Mouse (Mus musculus): ENCODE data around the gene Chad. TPM values are rescaled to one million over a fixed set of nuclear protein-coding genes. Genes with fewer than 3 reads are reported as not detected.

Gene Chad
- polyA plus RNA-seq, 1 experiment: 0.11 TPM

DNA sequence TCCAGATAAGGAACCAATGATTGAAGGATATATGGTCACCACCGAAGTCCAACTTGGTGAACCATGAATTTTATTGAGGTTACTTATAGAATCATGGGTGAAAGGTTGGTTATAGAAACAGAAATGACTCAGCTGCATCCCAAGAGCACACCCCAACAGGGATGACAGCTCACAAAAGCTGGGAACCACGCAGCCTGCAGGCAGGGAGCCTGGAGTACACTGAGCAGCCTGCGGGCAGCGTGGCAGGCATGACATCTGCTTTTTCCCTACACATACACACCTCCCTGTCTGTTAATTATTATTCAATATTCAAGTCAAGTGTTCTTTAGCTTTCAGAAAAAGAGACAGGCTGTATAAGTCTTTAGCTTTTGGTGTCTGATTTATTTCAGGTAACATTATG, 49.8 kb downstream of the Chad start:
- DNase-seq (ENCODE audit: low read depth in 1 of 2, low spot score in 2 of 2): no peak
- H3K4me1 ChIP-seq (ENCODE audit: control insufficient read depth, insufficient read depth, insufficient read length): peaks cover 4% of the 10 kb centered on the region; the same call in 1 of the 2 replicates
- H3K4me3 ChIP-seq (ENCODE audit: extremely low read depth, insufficient read depth, insufficient read length): no peak overlapping the region
- no peak for TF ChIP-seq POLR2A (IDR thresholded peaks at IDR 0.05; ENCODE audit: low read depth, low read length)
- no peak for TF ChIP-seq CTCF (IDR thresholded peaks at IDR 0.05; ENCODE audit: extremely low read depth, insufficient read depth, insufficient read length, insufficient replicate concordance)
- no peaks in the 10 kb centered on the region for H3K36me3 ChIP-seq (ENCODE audit: control insufficient read depth, insufficient read depth, low read length)
- H3K27me3 ChIP-seq (ENCODE audit: control insufficient read depth, insufficient read depth, low read length): no peaks in the 10 kb centered on the region
- WGBS: 94% methylated on average over 4 of the region's 4 CpGs
- no peak overlapping the region for H3K27ac ChIP-seq (ENCODE audit: insufficient read depth, low read length)

DNA sequence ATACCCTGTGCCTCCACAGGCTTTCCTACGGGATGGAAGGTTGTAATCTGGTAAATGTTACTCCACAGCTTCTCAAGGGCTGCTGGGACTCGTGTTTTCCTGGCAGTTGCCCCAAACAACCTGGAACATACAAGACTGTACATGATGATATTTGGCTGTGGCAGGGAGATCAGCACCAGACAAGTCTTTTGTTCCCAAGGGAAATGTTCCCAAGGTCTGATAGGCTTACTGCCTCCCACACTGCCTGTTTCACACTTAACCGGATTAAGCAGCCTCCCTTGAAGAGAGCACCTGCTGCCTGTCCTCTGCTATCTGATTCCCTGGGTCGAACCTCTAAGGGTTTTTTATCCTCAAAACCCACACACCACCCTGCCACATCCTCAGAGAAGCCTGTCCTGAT, 50.6 kb downstream of the Chad start:
- 63% methylated on average over 4 of the region's 4 CpGs for WGBS
- H3K27me3 ChIP-seq (ENCODE audit: control insufficient read depth, insufficient read depth, low read length): no peaks in the 10 kb centered on the region
- TF ChIP-seq POLR2A (IDR thresholded peaks at IDR 0.05; ENCODE audit: low read depth, low read length): no peak
- no peak for TF ChIP-seq CTCF (IDR thresholded peaks at IDR 0.05; ENCODE audit: extremely low read depth, insufficient read depth, insufficient read length, insufficient replicate concordance)
- H3K4me3 ChIP-seq (ENCODE audit: extremely low read depth, insufficient read depth, insufficient read length): no peak overlapping the region
- no peak for DNase-seq (ENCODE audit: low read depth in 1 of 2, low spot score in 2 of 2)
- H3K27ac ChIP-seq (ENCODE audit: insufficient read depth, low read length): no peak overlapping the region
- no peaks in the 10 kb centered on the region for H3K36me3 ChIP-seq (ENCODE audit: control insufficient read depth, insufficient read depth, low read length)
- peaks cover 4% of the 10 kb centered on the region; the same call in 1 of the 2 replicates for H3K4me1 ChIP-seq (ENCODE audit: control insufficient read depth, insufficient read depth, insufficient read length)

DNA sequence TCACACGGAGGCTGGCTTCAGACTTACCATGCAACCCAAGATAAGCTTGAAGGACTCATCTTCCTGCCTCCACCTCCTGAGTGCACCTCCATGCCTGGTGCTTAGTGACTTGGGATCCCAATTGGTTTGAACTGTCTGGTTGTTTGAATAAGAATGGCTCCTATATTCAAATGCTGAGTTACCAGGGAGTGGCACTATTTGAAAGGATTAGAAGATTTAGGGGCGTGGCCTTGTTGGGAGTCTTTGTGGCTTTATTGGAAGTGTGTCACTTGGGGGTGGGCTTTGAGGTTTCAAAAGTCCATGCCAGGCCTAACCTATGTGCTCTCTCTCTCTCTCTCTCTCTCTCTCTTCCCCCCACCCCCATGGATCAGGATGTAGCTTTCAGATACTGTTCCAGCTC, 52.8 kb downstream of the Chad start:
- H3K36me3 ChIP-seq (ENCODE audit: control insufficient read depth, insufficient read depth, low read length): no peaks in the 10 kb centered on the region
- no peak overlapping the region for H3K4me3 ChIP-seq (ENCODE audit: extremely low read depth, insufficient read depth, insufficient read length)
- H3K27me3 ChIP-seq (ENCODE audit: control insufficient read depth, insufficient read depth, low read length): no peaks in the 10 kb centered on the region
- no peaks in the 10 kb centered on the region; the same call in 1 of the 2 replicates for H3K4me1 ChIP-seq (ENCODE audit: control insufficient read depth, insufficient read depth, insufficient read length)
- WGBS: 90% methylated on average over 2 of the region's 2 CpGs
- no peak for DNase-seq (ENCODE audit: low read depth in 1 of 2, low spot score in 2 of 2)
- TF ChIP-seq CTCF (IDR thresholded peaks at IDR 0.05; ENCODE audit: extremely low read depth, insufficient read depth, insufficient read length, insufficient replicate concordance) (no peak), POLR2A (IDR thresholded peaks at IDR 0.05; ENCODE audit: low read depth, low read length) (no peak)
- H3K27ac ChIP-seq (ENCODE audit: insufficient read depth, low read length): no peak overlapping the region

Other genes with a start within 250 kb of the Chad start
- 6.6 and 7.3 TPM in 2 replicates for gene Luc7l3, start 243.1 kb upstream of the Chad start, polyA plus RNA-seq (2012; rRNA removed)
- 50.7 and 65.5 TPM in 2 replicates for gene Ankrd40, start 237.0 kb upstream of the Chad start, polyA plus RNA-seq (2012; rRNA removed)
- 44.5 and 58.7 TPM in 2 replicates for gene Abcc3, start 172.1 kb upstream of the Chad start, polyA plus RNA-seq (2012; rRNA removed)
- 9.8 and 12.0 TPM in 2 replicates for gene Cacna1g, start 90.8 kb upstream of the Chad start, polyA plus RNA-seq (2012; rRNA removed)
- not detected in 2 replicates for gene Spata20, start 78.9 kb upstream of the Chad start, polyA plus RNA-seq (2012; rRNA removed)
- gene Epn3, start 65.1 kb upstream of the Chad start, polyA plus RNA-seq (2012; rRNA removed): 0.23 and 0.39 TPM in 2 replicates
- 0.06 and 0.11 TPM in 2 replicates for gene Mycbpap, start 43.3 kb upstream of the Chad start, polyA plus RNA-seq (2012; rRNA removed)
- 5.7 and 7.1 TPM in 2 replicates for gene Rsad1, start 15.8 kb upstream of the Chad start, polyA plus RNA-seq (2012; rRNA removed)
- 33.6 and 37.1 TPM in 2 replicates for gene Acsf2, start 36.8 kb downstream of the Chad start, polyA plus RNA-seq (2012; rRNA removed)
- gene Lrrc59, start 64.7 kb downstream of the Chad start, polyA plus RNA-seq (2012; rRNA removed): 29.3 and 31.4 TPM in 2 replicates
- gene Mrpl27, start 88.7 kb downstream of the Chad start, polyA plus RNA-seq (2012; rRNA removed): 11.9 and 14.2 TPM in 2 replicates
- gene Eme1, start 88.9 kb downstream of the Chad start, polyA plus RNA-seq (2012; rRNA removed): 1.8 and 2.3 TPM in 2 replicates
- gene Xylt2, start 112.5 kb downstream of the Chad start, polyA plus RNA-seq (2012; rRNA removed): 25.7 and 34.0 TPM in 2 replicates
- gene Gm11541, start 139.5 kb downstream of the Chad start, polyA plus RNA-seq (2012; rRNA removed): not detected in 2 replicates
- not detected in 2 replicates for gene Cdc34b, start 176.7 kb downstream of the Chad start, polyA plus RNA-seq (2012; rRNA removed)
- not detected in 2 replicates for gene Tmem92, start 217.7 kb downstream of the Chad start, polyA plus RNA-seq (2012; rRNA removed)

Measured in spleen, adult 2 months (tissue).